Mouse (Mus musculus) lung, adult 2 months (tissue): ENCODE data around the gene Gabrg3.

Source experiments
- CTCF ChIP-seq: fragments of 200-500 bp; IDR thresholded peaks from 2 replicates; pipeline ENCODE4 v1.5.1; 2011; ENCODE audit warnings: mild to moderate bottlenecking, low read length, control low read depth; ENCODE audit not compliant: insufficient read depth
- POLR2A ChIP-seq: fragments of 200-500 bp; IDR thresholded peaks from 2 replicates; pipeline ENCODE4 v1.6.1; 2011; ENCODE audit warnings: low read depth, mild to moderate bottlenecking, control low read depth, low read length, borderline replicate concordance; ENCODE audit errors: extremely low read depth

DNA sequence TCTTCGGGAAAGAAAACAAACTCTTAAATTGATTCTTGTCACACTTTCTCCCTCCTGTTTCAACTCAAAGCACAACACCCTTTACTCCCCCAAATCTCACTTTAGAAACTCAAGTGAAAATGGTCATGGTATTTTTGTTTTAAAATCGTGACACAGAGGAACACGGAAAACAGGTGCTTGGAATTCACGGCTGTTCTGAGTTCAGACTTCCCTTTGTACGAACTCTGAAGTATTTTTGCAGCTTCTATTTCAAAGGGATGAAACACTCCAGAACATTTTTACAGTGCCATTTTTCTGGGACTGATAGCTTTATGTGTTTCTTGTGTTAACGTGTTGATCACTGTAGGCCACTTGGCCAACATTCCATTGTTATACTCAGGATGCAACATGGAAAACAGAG, 561.5 kb downstream of the Gabrg3 start:
- TF ChIP-seq CTCF = no peak
- no peak for TF ChIP-seq POLR2A
